Mouse (Mus musculus) kidney, adult 9 months (tissue): ENCODE measurements at regions not wholly inside any gene's neighbourhood (a gene's known extent, or its start where the extent isn't known, plus 50 kb on each side); places are given as distances from the start of the nearest gene placed in this dataset.

Source experiments
- DNase-seq: peaks from one replicate; pipeline ENCODE4 v3.0.0; 2022

DNA sequence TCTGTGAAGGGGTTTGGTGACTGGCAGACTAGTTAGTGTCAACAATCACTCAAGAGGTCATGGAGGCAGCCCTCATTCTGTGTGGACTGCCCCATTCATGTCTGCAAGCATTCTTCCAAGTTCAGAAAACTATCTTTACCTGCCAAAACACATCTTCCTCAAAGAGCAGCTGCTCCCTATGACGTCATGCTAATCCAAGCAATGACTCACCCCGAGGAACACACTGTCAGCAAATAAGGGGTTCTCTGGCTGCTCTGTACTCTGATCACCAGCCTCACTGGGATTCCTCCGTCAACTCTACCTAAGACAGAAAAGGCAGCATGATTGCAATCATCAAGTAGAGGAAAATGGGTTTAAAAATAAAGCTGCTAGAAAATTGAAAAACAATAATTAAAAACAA lies 165.4 kb upstream of the Nabp1 start:
- no peak for DNase-seq

DNA sequence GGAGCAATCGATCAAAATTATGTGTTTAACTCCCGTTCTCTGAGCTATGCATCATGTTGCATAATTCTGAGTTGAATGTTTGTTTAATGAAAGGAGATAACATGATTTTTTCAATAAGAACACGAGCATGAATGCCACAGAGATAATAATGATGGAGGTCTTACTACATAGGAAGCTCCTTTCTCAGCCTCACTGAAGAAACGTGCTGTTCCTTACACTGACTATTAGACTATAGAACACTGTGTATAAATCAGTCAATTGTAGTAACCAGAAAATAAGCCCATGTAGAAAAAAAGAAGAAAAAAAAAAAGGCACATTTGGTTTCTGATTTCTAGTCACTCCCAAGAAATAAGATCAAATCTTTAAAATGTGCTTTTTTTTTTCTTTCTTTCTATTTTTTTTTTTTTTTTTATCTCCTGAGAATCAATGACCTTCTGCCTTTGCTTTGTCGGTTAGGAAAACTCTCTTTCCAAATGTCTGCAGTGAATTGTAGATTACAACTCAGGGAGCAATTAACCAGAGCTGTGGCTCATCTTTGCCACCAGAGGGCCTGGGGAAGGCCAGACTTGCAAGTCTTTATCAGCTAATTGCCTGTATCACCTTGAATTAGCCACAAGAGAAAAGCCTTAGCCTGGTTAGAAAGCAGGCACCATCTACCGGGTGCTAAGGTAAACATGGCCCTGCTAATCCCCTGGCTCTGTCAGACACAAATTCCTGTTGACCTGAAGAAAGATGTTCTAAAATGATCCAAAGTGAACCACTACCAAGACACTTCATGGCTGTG lies 160.5 kb upstream of the Nabp1 start:
- no peak for DNase-seq

DNA sequence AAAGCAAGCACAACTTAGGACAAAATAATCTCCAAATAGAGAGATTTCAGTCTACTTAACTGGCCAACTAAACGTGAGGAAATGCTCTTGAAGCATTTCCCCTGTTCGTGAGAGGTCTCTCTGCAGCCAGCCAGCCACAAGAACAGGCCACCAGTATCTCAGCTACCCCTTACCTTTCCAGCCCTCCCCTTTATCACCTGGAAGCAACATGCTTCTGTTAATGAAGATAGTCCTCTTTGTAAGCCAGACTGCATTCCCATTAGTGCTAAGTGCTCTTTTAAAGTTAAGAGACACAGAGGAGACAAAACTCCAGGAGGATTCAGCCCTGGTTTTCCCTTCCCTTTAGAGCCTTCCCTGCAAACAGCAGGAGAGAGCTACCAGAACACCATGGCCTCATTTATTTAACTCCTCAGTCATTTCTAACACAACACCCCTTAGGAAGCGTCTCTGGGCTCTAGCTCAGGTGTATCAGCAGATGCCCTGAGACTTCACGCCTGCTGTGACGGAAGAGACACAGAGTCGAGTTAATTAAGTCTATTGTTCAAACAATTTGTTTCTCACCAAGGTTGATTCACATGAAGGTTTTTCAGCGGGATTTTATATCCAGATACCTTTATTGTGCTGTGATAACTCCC lies 157.8 kb upstream of the Nabp1 start:
- no peak for DNase-seq

DNA sequence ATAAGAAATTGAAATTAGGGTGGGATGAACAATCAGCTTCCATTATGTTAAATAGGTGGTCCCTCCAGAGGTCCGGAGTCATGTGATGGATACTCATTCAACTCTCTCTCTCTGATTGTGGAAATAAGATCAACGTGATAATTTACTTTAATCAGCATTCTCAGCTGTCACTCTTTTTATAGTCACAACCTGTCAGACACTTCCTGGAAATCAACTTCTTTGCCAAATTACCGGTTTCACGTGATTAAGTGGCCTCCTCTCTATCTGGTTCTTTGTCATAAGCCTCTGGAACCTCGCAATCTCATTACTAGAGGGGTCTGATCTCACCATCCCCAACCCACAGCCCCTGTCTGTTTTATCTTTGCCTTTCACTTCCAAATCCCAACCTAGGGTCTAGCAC lies 155.6 kb upstream of the Nabp1 start:
- DNase-seq, result no peak

DNA sequence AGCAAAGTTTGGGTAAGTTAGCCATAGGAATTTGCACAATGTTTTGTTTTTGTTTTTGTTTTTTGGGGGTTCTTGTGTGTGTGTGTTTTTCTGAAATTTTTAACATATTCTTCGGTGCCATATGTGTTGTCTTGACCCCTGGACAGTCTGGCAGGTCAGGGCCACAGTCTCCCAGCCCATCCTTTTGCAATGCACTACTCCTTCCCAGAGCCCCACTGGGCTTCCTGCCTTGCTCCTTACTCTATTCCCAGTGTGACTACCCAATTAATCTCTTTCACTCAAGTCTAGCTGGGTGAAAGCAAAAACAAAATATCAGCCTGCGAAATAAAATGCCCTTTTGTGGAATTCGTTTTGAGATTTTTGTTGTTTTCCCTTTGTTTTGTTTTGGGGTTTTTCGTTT lies 154.6 kb upstream of the Nabp1 start:
- DNase-seq, result no peak

DNA sequence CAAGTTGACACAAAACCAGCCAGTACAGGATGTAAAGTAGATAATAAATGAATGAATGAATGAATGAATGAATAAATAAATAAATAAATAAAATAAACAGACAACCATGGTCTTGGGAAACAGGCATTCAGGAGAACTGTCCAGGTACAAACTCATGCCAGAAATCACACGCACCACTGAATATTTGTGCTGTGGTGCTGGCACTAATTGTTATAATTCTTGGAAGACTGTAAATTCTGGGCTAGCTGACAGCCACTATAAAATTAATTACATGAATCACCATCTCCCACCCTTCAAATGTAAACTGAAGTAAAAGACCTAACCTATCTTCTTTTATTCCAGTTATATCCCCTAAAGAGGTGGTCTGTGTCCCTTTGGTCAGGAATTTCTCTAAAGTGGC lies 151.6 kb upstream of the Nabp1 start:
- DNase-seq, result no peak

DNA sequence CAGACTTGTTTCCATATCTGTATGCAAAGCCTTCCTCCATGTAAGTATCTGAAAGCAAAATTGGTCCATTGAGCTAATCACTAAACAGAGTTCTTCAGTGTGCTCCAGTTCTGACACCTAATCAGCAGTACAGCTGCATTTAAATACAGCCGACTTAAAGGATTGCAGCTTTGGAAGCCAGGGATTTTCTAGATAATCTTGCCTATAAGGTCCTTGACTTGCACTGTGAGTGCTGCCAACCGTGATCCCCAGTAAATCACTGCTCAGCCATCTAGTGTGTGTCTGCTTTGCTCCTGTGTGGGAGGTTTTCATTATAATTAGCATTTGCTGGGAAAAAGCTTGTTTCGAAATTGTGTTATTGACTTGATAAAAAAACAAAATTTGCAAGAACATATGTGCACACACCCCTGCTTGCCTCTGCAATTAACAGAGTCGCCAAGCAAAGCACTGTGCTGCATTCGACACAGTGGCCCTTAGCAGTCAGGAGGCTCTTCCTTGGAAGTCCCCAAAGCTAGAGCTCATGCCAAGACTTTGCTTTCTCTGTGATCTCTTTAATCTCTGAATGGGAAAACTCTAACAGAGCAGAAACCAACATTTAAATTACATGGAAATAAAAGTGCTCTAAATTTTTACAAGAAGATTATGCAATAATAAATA lies 150.0 kb upstream of the Nabp1 start:
- no peak for DNase-seq

DNA sequence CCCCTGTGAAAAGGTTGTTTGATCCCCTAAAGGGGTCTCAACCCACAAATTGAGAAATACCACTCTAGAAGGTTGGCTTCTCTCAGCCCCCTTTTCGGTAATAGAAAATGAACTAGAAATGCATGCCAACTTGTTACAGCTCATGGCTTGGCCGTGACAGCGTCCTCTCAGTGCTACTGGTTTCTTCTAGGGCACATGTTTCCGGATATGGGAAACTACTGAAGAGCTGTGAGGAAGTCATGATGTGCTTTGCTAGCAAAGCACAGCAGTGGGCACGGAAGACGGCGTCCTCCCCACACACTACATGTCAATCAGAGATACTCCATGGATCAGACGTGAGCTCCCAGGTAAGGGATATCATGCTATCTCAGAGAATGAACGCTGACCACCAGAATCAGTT lies 148.1 kb upstream of the Nabp1 start:
- no peak for DNase-seq

DNA sequence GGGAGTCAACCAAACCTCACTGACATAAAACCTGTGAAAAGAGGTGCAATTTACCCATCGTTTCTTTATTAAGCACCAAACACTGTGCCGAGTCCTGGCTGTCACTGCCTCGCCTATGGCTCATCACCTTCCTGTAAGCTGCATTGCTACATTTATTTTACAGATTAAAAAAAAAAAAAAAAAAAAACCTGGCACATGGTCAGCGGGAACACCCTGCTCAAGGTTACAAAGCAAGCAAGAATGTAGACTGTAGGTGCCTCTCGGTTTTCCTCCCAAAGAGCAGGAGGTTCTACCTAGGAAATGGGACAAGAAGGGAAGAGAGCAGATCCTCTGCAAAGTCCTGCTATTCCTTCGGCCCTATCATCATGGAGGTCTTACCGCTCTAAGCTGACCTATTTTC lies 146.9 kb upstream of the Nabp1 start:
- no peak for DNase-seq

DNA sequence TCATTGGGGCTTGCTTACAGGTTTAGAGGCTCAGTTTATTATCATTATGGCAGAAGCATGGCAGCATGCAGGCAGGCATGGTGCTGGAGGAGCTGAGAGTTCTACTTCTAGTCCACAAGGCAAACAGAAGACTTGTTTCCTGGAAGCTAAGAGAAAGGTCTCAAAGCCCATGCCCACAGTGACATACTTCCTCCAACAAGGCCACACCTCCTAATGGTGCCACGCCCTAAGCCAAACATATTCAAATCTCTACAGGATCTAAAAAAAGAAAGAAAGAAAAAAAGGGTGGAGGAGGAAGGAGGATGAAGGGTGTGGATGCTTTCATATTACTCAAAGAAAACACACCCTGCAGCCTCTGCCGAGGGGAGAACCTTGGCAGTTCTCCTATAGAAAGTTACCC lies 146.3 kb upstream of the Nabp1 start:
- no peak for DNase-seq

DNA sequence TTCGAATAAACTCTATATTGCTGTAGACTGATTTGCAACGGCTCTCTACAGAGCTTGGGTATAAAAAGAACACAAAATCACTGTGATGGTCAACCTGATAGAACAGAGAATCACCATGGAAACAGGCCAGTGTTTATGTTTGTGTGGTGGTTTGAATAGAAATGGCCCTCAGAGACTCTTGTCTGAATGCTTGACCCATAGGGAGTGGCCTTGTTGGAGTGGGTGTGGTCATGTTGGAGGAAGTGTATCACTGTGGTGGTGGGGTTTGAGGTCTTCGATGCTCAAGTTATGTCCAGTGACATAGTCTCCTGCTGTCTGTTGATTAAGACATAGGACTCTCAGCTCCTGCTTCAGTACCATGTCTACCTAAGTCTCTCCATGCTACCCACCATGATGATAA lies 144.8 kb upstream of the Nabp1 start:
- no peak for DNase-seq

DNA sequence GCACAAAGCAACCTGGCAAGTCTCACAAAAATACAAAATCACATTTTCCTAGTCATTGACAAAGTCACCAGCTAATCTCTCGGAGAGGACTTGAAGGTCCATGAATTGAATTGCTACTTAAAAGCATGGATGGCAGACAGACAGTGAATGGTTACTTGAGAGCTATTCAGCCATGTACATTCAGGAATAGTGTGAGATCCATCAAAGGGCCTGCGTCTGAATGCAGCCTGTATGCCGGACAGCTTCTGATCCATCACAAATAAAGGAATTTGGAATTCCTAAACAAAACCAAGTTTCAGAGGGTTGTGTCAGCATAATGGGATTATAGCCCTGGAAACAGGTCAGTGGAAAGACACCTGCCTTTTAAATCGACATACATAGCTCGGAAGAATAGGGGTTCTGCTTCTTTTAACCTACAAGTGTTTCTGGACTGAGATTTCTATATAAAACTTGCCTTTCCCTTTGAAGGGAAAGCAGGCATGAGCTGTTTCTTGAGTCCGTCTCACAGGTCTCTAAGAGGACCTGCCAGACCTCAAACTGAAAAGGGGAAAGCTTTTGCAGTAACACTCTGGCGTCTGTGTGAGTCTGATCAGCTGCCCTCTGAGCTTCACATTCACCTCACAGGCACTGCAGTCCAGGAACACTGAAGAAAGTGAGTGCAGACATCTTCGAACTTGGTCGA lies 144.1 kb upstream of the Nabp1 start:
- DNase-seq, result no peak

DNA sequence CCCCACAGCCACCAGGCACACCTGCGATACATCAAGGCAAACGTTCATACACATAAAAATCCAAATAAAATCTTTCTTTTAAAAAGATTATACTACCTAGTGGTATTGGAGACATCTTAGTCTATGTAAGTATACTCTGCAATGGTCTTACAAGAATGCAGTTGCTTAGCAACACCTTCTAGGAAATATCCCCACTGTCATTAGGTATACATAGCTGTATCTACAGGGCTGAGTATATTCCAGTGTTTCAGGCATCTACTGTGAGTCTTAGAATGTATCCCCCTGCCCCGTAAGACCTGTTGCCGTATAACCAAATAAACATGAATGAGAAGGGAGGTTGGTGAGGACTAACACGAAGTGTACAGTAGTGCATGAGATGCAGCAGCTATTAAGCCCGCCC lies 142.8 kb upstream of the Nabp1 start:
- no peak for DNase-seq

DNA sequence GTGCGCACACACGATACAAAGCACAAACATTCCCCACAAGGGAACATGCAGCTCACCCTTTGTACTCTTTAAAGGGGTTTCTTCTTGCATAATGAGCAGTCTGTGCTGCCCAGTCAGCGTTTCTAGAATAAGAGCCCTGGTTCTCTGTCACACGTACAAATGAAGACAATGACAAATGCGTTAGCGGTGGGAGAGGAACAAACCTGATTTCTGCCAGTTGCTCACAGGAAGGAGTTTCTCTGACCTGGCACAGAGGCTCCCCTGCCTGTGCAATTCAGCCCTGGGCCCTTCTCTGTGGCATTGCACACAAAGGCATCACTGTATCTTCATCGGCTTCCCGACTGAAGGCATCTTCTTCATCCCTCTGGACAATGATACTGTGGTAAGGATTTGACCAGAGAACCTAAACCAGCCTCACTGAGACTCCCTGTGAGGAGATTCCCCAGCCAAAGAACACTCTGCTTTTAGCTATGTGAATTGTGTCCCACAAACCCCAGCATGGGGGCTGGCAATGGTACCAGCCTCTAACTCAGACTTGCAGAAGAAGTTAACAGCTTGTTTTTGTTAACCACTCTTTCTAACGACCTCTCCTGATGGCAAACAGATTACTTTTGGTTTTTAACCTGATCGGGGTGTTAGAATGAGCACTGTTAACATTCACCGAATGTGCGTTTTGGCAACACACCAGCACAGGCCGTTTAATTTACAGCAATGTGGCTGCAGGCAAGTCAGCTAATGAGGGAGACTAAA lies 139.5 kb upstream of the Nabp1 start:
- peak; percentile 46 for DNase-seq

DNA sequence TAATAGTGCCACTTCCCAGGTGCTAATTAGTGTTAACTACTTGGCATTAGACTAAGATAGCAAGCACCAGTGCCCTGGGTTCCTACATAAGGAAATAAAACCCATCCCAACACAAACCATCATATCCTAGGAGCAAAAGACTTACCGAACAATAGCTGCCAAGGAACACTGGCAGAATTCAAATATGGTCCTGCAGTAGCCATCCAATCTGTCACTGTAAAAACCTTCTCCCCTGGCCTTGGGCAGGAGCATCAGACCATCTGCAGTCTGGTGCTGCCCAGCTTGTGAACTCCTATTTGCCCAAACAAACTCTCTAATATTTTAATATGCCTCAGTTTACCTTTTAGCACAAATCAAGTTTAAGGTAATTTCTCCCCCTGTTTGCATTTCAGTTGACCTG lies 137.9 kb upstream of the Nabp1 start:
- no peak for DNase-seq

DNA sequence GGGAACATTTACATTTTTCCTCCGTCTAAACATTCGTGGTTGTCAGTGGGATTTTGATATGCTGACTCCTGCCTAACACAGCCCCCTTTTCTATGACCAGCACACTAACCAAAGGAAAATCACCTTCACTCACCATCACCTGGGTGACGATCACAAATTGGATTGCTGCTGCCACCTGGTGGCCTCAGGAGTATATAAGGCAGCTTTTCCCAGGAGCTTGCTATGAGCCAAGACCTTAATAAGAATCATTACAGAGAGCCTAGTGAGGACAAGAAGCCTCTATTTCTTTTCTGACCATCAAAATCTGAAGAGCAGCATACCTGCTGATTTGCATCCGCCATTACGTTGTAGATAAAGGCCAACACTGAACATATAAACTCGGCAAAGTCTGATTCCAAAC lies 137.3 kb upstream of the Nabp1 start:
- peak; percentile 72 for DNase-seq

DNA sequence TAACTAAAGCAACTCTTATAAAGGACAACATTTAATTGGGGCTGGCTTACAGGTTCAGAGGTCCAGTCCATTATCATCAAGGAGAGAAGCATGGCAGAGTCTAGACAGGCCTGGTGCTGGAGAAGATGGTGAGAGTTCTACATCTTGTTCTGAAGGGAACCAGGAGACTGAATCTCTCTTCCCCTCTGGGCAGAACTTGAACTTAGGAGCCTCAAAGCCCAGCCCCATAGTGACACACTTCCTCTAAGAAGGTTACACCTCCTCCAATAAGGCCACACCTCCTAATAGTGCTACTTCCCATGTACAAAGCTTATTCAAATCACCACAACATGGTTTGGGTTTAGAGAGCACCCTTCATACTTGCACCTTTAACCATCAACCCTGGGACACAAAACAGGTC lies 136.5 kb upstream of the Nabp1 start:
- no peak for DNase-seq

DNA sequence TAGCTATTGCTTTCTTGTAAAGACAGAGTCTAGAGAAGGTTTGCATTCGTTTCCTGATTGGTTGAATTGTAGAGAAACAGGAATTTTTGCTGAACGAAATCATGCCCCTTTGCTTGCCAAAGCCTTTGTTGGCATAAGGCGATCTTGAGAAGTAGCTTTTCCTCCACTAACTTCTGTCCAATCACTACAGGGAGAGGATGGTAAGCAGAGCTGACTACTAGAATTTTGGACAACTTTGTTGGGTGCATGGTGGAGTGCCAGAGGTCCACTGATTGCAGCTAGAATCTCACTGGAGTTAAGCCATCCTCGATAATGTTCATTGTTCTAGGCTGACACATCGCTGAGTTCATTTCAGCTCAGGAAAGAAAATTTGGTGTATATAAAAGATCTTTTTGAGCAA lies 131.1 kb upstream of the Nabp1 start:
- no peak for DNase-seq

DNA sequence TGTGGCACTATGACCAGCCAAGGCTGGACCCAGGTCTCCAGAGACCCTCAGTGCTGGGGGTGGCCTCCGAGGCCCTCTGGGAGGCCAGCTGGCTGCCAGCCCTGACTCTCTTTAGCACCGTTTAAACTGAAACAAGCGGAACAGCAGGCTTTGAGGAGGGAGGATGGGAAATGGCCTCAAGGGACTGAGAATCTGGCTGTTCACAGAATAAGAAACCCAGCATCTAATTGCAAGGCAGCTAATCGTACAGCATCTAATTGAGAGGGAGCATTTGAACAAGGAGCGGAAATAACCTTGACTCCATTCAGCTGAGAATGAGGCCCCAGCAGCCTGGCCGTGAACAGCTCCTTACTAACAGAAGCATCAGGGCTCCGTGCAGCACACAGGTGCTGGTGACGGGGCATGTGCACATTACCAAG lies 129.2 kb upstream of the Nabp1 start:
- DNase-seq, result no peak

DNA sequence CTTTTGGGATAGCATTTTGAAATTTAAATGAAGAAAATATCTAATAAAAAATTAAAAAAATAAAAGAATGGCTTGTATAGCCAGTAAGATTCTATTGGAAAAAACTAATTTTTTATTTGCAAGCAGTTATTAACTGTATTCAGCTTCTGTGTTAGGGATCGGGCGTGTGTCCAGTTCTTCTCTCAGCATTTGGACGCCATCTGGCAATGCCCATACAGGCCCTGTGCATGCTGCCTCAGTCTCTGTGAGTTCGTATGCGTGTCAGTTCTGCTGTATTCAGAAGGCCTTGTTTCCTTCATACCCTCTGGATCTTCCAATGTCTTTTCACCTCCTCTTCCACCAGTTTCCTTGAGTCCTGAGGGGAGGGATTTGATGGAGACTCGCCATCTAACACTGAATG lies 123.8 kb upstream of the Nabp1 start:
- DNase-seq, result no peak

DNA sequence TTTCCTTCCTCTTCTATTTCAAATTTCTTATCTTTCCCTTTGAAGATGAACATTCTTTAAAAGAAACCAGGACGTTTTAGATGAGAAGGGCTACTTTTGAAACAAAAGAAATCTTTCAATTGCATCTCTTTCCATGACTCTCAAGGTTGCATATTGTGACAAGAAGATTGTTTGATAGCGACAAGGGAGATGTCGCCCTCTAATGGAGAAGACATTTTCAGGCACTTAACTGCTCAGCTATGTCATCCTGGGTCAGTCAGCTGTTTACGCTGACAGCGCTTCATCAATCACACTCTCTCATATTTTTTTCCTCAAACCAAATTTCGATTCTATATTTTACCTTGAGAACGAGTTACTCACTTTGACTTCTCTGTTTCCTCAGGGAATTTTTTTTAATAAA lies 122.2 kb upstream of the Nabp1 start:
- DNase-seq, result peak; percentile 42

DNA sequence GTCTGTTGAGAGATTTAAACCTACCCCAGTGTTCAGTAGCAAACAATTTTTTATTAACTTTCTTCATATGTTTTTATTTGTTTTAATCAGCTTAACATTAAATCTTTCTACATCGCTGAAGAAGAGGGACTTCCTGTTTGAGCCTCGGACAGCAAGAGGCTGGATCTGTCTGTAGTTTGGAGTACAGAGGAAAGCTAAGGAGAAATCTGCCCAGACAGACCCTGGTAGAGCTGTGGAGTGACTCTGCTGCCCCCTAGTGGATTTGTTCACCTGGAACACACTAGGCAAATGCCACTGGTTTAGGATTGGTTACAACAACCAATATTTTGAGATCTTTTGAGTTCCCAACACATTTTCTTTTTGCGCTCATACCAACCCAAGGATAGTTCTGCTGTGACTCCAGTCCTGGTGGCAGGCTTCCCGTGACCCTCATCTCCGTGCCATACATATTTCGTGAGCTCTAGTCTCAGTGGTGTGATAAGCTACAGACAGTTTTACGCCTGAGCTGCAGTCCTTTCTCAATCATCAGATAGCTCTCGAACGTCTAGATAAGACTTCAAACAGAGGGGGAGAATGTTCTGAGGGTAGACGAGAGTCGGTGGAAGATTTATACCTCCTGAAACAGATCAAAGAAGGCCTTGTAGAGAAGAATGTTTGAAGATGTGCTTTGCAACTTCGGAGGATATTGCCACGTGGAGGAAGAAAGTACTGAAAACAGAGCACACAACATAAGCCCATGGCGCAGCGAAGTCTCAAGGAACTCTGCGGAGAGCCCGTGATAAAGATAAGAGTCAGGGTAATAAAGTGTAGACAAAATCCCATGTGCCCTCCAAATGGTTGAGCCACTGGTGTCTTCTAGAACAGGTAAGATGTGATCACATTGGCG lies 119.0 kb upstream of the Nabp1 start:
- DNase-seq, result peak; percentile 90
